Mouse (Mus musculus): ENCODE data around the gene Klra2. TPM values are rescaled to one million over a fixed set of nuclear protein-coding genes. Genes with fewer than 3 reads are reported as not detected.

Klra2 gene
- total and polyA plus RNA-seq, 2 experiments from 2014 or later: not detected

GRCm38 (mm10) chr6:131276659-131277058 lies 29.5 kb upstream of the Klra2 start:
- ATAC-seq (no peak), DNase-seq (no peak)
- Histone ChIP-seq H3K4me3 (ENCODE audit: low read depth, low read length) (no peak overlapping the region), H3K27ac (ENCODE audit: low read depth, low read length) (no peak overlapping the region), H3K36me3 (ENCODE audit: insufficient read depth) (peaks cover 14% of the 10 kb centered on the region), H3K4me1 (ENCODE audit: insufficient read depth) (no peaks in the 10 kb centered on the region), H3K9ac (no peak overlapping the region), H3K4me2 (ENCODE audit: low read depth) (no peak overlapping the region), H3K27me3 (ENCODE audit: insufficient read depth, low read length) (no peaks in the 10 kb centered on the region), H3K9me3 (ENCODE audit: low read length) (no peaks in the 10 kb centered on the region)
- no peak for TF ChIP-seq CTCF (IDR thresholded peaks at IDR 0.05; ENCODE audit: low read depth)
- 90% methylated on average over 4 of the region's 4 CpGs for WGBS

GRCm38 (mm10) chr6:131272311-131272710 lies 25.1 kb upstream of the Klra2 start:
- TF ChIP-seq CTCF (IDR thresholded peaks at IDR 0.05; ENCODE audit: low read depth): no peak
- WGBS: 92% methylated on average over 1 of the region's 1 CpGs
- Histone ChIP-seq H3K36me3 (ENCODE audit: insufficient read depth) (peaks cover 8% of the 10 kb centered on the region), H3K4me2 (ENCODE audit: low read depth) (no peak overlapping the region), H3K27me3 (ENCODE audit: insufficient read depth, low read length) (no peaks in the 10 kb centered on the region), H3K27ac (ENCODE audit: low read depth, low read length) (no peak overlapping the region), H3K9me3 (ENCODE audit: low read length) (no peaks in the 10 kb centered on the region), H3K9ac (no peak overlapping the region), H3K4me3 (ENCODE audit: low read depth, low read length) (no peak overlapping the region), H3K4me1 (ENCODE audit: insufficient read depth) (no peaks in the 10 kb centered on the region)
- no peak for DNase-seq
- ATAC-seq: no peak

DNA sequence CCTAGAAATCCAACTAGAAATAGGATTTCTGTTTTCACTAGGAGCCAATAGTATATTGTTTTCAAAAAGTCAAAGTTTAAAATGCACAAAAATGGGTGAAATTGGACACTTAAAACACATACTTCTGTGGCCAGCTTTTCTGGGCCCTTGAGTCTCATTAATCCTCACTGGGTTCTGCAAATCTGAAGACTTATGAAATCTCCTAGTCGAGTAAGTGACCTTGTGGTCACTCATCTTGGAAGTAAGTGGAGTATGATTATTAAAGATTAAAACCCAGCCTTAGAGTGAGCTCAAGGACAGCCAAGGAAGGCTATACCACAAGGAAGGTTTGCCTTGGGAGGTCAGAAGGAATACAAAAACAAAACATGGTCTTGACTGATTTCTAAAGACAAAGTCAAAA lies 23.1 kb upstream of the Klra2 start:
- ATAC-seq: no peak
- 73% methylated on average over 1 of the region's 1 CpGs for whole genome bisulfite sequencing
- Histone ChIP-seq H3K4me3 (ENCODE audit: low read depth, low read length) (no peak overlapping the region), H3K4me1 (ENCODE audit: insufficient read depth) (no peaks in the 10 kb centered on the region), H3K27me3 (ENCODE audit: insufficient read depth, low read length) (no peaks in the 10 kb centered on the region), H3K9me3 (ENCODE audit: low read length) (no peaks in the 10 kb centered on the region), H3K4me2 (ENCODE audit: low read depth) (no peak overlapping the region), H3K36me3 (ENCODE audit: insufficient read depth) (no peaks in the 10 kb centered on the region; the same call in 1 of the 2 replicates), H3K9ac (no peak overlapping the region), H3K27ac (ENCODE audit: low read depth, low read length) (no peak overlapping the region)
- no peak for TF ChIP-seq CTCF (IDR thresholded peaks at IDR 0.05; ENCODE audit: low read depth)
- no peak for DNase-seq

DNA sequence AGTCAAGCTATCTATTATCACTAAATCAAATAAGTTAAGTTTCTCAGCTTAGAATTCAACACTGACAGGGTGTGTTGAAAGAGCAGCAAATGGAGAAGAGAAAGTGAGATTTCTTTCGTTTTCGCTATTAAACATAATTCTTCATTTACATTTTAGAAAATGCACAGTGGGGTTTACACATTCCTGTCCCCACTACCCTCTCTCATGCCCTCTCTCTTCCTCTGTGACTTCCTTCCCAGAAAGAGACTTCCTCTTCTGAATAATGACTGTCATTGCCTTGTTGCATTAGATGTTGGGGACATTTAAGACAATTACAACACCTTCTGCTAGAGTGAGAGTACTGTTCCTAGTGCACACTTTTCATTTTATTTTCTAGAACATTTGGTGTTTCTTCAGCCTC lies 22.4 kb upstream of the Klra2 start:
- no peak overlapping the region for H3K9ac ChIP-seq
- H3K27me3 ChIP-seq (ENCODE audit: insufficient read depth, low read length): no peaks in the 10 kb centered on the region
- 94% methylated on average over 2 of the region's 2 CpGs for WGBS
- TF ChIP-seq CTCF (IDR thresholded peaks at IDR 0.05; ENCODE audit: low read depth): no peak
- H3K4me1 ChIP-seq (ENCODE audit: insufficient read depth): no peaks in the 10 kb centered on the region
- DNase-seq (no peak), ATAC-seq (no peak)
- H3K36me3 ChIP-seq (ENCODE audit: insufficient read depth): no peaks in the 10 kb centered on the region
- H3K27ac ChIP-seq (ENCODE audit: low read depth, low read length): no peak overlapping the region
- H3K4me3 ChIP-seq (ENCODE audit: low read depth, low read length): no peak overlapping the region
- H3K4me2 ChIP-seq (ENCODE audit: low read depth): no peak overlapping the region
- no peaks in the 10 kb centered on the region for H3K9me3 ChIP-seq (ENCODE audit: low read length)

- Histone ChIP-seq H3K27ac (ENCODE audit: low read depth, low read length) (no peak overlapping the region), H3K4me2 (ENCODE audit: low read depth) (no peak overlapping the region), H3K4me1 (ENCODE audit: insufficient read depth) (no peaks in the 10 kb centered on the region), H3K4me3 (ENCODE audit: low read depth, low read length) (no peak overlapping the region), H3K9ac (no peak overlapping the region), H3K9me3 (ENCODE audit: low read length) (no peaks in the 10 kb centered on the region), H3K27me3 (ENCODE audit: insufficient read depth, low read length) (no peaks in the 10 kb centered on the region), H3K36me3 (ENCODE audit: insufficient read depth) (no peaks in the 10 kb centered on the region)
- ATAC-seq: no peak
- TF ChIP-seq CTCF (IDR thresholded peaks at IDR 0.05; ENCODE audit: low read depth): no peak
- DNase-seq: no peak
- WGBS: 86% methylated on average over 5 of the region's 5 CpGs
Measured at GRCm38 (mm10) chr6:131264175-131264574, 17.0 kb upstream of the Klra2 start.

- ATAC-seq: no peak
Measured at GRCm38 (mm10) chr6:131262778-131263177, 15.6 kb upstream of the Klra2 start.

DNA sequence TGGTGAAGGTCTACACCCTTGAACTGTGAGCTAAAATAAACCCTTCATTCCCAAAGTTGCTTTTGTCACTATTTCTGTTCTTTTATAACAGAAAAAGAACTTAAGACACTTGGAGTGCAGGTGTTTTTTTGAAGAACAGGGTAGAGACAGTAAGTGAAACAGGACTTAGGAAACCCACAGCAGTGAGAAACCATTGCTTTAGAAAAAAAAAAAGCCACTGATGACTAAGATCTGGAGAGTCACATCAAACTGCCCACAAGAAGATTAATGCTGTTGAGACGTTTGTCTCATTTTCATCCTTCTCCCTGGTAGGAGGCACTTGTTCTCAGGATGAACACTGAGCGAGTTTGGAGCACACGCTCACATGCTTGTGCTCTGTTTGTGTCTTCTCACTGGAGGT lies 14.8 kb upstream of the Klra2 start:
- Histone ChIP-seq H3K4me2 (ENCODE audit: low read depth) (no peak overlapping the region), H3K4me1 (ENCODE audit: insufficient read depth) (no peaks in the 10 kb centered on the region), H3K9ac (no peak overlapping the region), H3K27ac (ENCODE audit: low read depth, low read length) (no peak overlapping the region), H3K4me3 (ENCODE audit: low read depth, low read length) (no peak overlapping the region), H3K36me3 (ENCODE audit: insufficient read depth) (no peaks in the 10 kb centered on the region), H3K27me3 (ENCODE audit: insufficient read depth, low read length) (no peaks in the 10 kb centered on the region), H3K9me3 (ENCODE audit: low read length) (no peaks in the 10 kb centered on the region)
- no peak for DNase-seq
- TF ChIP-seq CTCF (IDR thresholded peaks at IDR 0.05; ENCODE audit: low read depth): no peak
- WGBS: 87% methylated on average over 3 of the region's 3 CpGs
- no peak for ATAC-seq

More at GRCm38 (mm10) chr6:131262778-131263177, 15.6 kb upstream of the Klra2 start:
- Histone ChIP-seq H3K27me3 (ENCODE audit: insufficient read depth, low read length) (no peaks in the 10 kb centered on the region), H3K9ac (no peak overlapping the region), H3K27ac (ENCODE audit: low read depth, low read length) (no peak overlapping the region), H3K36me3 (ENCODE audit: insufficient read depth) (no peaks in the 10 kb centered on the region), H3K4me2 (ENCODE audit: low read depth) (no peak overlapping the region), H3K9me3 (ENCODE audit: low read length) (no peaks in the 10 kb centered on the region), H3K4me3 (ENCODE audit: low read depth, low read length) (no peak overlapping the region), H3K4me1 (ENCODE audit: insufficient read depth) (no peaks in the 10 kb centered on the region)
- TF ChIP-seq CTCF (IDR thresholded peaks at IDR 0.05; ENCODE audit: low read depth): no peak
- WGBS: 67% methylated on average over 3 of the region's 3 CpGs
- no peak for DNase-seq

DNA sequence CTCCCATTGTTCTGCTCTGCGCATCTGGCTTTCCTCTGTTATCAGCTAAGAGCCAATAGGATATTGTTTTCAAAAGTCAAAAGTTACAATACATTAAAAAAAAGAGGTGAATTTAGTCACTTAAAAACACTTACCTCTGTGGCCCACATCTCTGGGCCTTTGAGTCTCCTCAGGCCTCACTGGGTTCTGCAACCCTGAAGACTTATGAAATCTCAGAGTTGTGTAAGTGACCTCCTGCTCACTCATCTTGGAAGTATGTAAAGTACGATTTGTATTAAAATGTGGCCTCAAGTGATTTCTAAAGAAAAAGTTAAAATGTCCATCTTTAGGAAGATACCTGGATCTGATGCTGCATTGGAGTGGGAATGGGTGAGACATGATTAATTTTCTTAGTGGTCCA lies 2.1 kb downstream of the Klra2 start:
- no peaks in the 10 kb centered on the region for H3K27me3 ChIP-seq (ENCODE audit: insufficient read depth, low read length)
- ATAC-seq (no peak), DNase-seq (no peak)
- no peak overlapping the region for H3K4me3 ChIP-seq (ENCODE audit: low read depth, low read length)
- no peaks in the 10 kb centered on the region for H3K9me3 ChIP-seq (ENCODE audit: low read length)
- no peak overlapping the region for H3K9ac ChIP-seq
- no peak for TF ChIP-seq CTCF (IDR thresholded peaks at IDR 0.05; ENCODE audit: low read depth)
- 78% methylated on average over 2 of the region's 2 CpGs for WGBS
- no peak overlapping the region for H3K4me2 ChIP-seq (ENCODE audit: low read depth)
- H3K4me1 ChIP-seq (ENCODE audit: insufficient read depth): no peaks in the 10 kb centered on the region
- H3K36me3 ChIP-seq (ENCODE audit: insufficient read depth): no peaks in the 10 kb centered on the region
- H3K27ac ChIP-seq (ENCODE audit: low read depth, low read length): no peak overlapping the region

Other genes with a start within 250 kb of the Klra2 start
- gene Magohb, start 45.9 kb upstream of the Klra2 start, total RNA-seq (2014; rRNA removed): 20.8 and 31.4 TPM in 2 replicates
- gene Magohb, start 45.9 kb upstream of the Klra2 start, polyA plus RNA-seq (2015; fragmentation: Nextera tagmentation; extraction: Ambion mirVana): 41.7 and 48.2 TPM in 2 replicates
- gene Styk1, start 106.2 kb upstream of the Klra2 start, total RNA-seq (2014; rRNA removed): 7.1 and 10.5 TPM in 2 replicates
- 4.5 and 6.3 TPM in 2 replicates for gene Styk1, start 106.2 kb upstream of the Klra2 start, polyA plus RNA-seq (2015; fragmentation: Nextera tagmentation; extraction: Ambion mirVana)
- 89.3 and 116 TPM in 2 replicates for gene Ybx3, start 141.1 kb upstream of the Klra2 start, total RNA-seq (2014; rRNA removed)
- 36.2 and 37.3 TPM in 2 replicates for gene Ybx3, start 141.1 kb upstream of the Klra2 start, polyA plus RNA-seq (2015; fragmentation: Nextera tagmentation; extraction: Ambion mirVana)
- gene 5430401F13Rik, start 239.0 kb upstream of the Klra2 start, total RNA-seq (2014; rRNA removed): not detected in 2 replicates
- gene 5430401F13Rik, start 239.0 kb upstream of the Klra2 start, polyA plus RNA-seq (2015; fragmentation: Nextera tagmentation; extraction: Ambion mirVana): not detected in 2 replicates
- not detected in 2 replicates for gene Gm6619, start 239.0 kb upstream of the Klra2 start, total RNA-seq (2014; rRNA removed)
- not detected in 2 replicates for gene Gm6619, start 239.0 kb upstream of the Klra2 start, polyA plus RNA-seq (2015; fragmentation: Nextera tagmentation; extraction: Ambion mirVana)

All from forebrain, postnatal 0 days (tissue).